Mouse (Mus musculus): ENCODE data around the gene Phlpp1. TPM values are rescaled to one million over a fixed set of nuclear protein-coding genes. Genes with fewer than 3 reads are reported as not detected.

Phlpp1 gene
- total and polyA plus RNA-seq, 3 experiments: 5.0 to 9.4 TPM; not detected in 1

- TF ChIP-seq MXI1 (IDR thresholded peaks at IDR 0.05; ENCODE audit: low read depth, low read length) (no peak), POLR2AphosphoS2 (IDR thresholded peaks at IDR 0.05; ENCODE audit: low read length) (no peak), CHD2 (IDR thresholded peaks at IDR 0.05; ENCODE audit: low read length) (no peak), ETS1 (IDR thresholded peaks at IDR 0.05; ENCODE audit: low read depth, low read length) (no peak), MAX (IDR thresholded peaks at IDR 0.05; ENCODE audit: low read length) (no peak), E2F4 (IDR thresholded peaks at IDR 0.05; ENCODE audit: borderline replicate concordance, low read depth, low read length) (no peak), KAT2A (conservative IDR thresholded peaks at IDR 0.05; ENCODE audit: low read depth, low read length) (no peak), TAL1 (IDR thresholded peaks at IDR 0.05; ENCODE audit: low read length) (no peak), ZKSCAN1 (IDR thresholded peaks at IDR 0.05; ENCODE audit: low read depth, low read length) (no peak), ZNF384 (IDR thresholded peaks at IDR 0.05; ENCODE audit: low read depth, low read length) (no peak), BHLHE40 (IDR thresholded peaks at IDR 0.05; ENCODE audit: borderline replicate concordance, low read depth, low read length) (no peak), RAD21 (IDR thresholded peaks at IDR 0.05; ENCODE audit: low read depth, low read length) (no peak), RCOR1 (IDR thresholded peaks at IDR 0.05; ENCODE audit: low read depth, low read length) (no peak), HCFC1 (IDR thresholded peaks at IDR 0.05; ENCODE audit: low read depth, low read length) (no peak), ZC3H11A (IDR thresholded peaks at IDR 0.05; ENCODE audit: low read depth, low read length) (no peak), MAZ (IDR thresholded peaks at IDR 0.05; ENCODE audit: low read depth, low read length) (no peak), UBTF (IDR thresholded peaks at IDR 0.05; ENCODE audit: borderline replicate concordance, insufficient read depth, low read depth, low read length) (no peak)
- no peaks in the 10 kb centered on the region for H3K79me2 ChIP-seq (ENCODE audit: control insufficient read depth, insufficient read depth, low read length, poor library complexity)
These were observed 107.1 kb downstream of the Phlpp1 start for GRCm38 (mm10) chr1:106278552-106279060.

GRCm38 (mm10) chr1:106279404-106280123 lies 108.0 kb downstream of the Phlpp1 start:
- Histone ChIP-seq H3K79me2 (ENCODE audit: control insufficient read depth, insufficient read depth, low read length, poor library complexity) (no peaks in the 10 kb centered on the region), H3K9me3 (replicated peaks; ENCODE audit: insufficient read depth, low read length) (no peaks in the 10 kb centered on the region), H3K27me3 (ENCODE audit: control insufficient read depth in 1 of 2, insufficient read depth in 2 of 2, low read length in 2 of 2) (peaks cover 0 to 4% of the 10 kb centered on the region in 2 experiments; a peak in 2 of 4 replicates)

More at GRCm38 (mm10) chr1:106278552-106279060, 107.1 kb downstream of the Phlpp1 start:
- Histone ChIP-seq H3K27me3 (ENCODE audit: control insufficient read depth in 1 of 2, insufficient read depth in 2 of 2, low read length in 2 of 2) (peaks cover 0 to 4% of the 10 kb centered on the region in 2 experiments; a peak in 2 of 4 replicates), H3K36me3 (ENCODE audit: control insufficient read depth in 1 of 2, insufficient read depth in 2 of 2, low read length in 2 of 2) (no peaks in the 10 kb centered on the region), H3K27ac (ENCODE audit: control insufficient read depth, low read depth, low read length) (no peak overlapping the region), H3K4me1 (ENCODE audit: control insufficient read depth in 1 of 2, insufficient read depth in 2 of 2, low read length in 2 of 2) (no peaks in the 10 kb centered on the region), H3K4me3 (ENCODE audit: control insufficient read depth in 1 of 2, insufficient read depth in 1 of 2, low read depth in 2 of 2, low read length in 2 of 2) (no peak overlapping the region), H3K9ac (ENCODE audit: control insufficient read depth, low read depth, low read length, poor library complexity, severe bottlenecking) (no peak overlapping the region), H3K9me3 (replicated peaks; ENCODE audit: insufficient read depth, low read length) (no peaks in the 10 kb centered on the region)
- no peak for DNase-seq (ENCODE audit: low read depth, low spot score)

More at GRCm38 (mm10) chr1:106279404-106280123, 108.0 kb downstream of the Phlpp1 start:
- no peak overlapping the region for H3K9ac ChIP-seq (ENCODE audit: control insufficient read depth, low read depth, low read length, poor library complexity, severe bottlenecking)
- no peak for DNase-seq (ENCODE audit: low read depth, low spot score)
- no peak overlapping the region for H3K27ac ChIP-seq (ENCODE audit: control insufficient read depth, low read depth, low read length)
- TF ChIP-seq EP300 (IDR thresholded peaks at IDR 0.05; ENCODE audit: low read depth in 1 of 2, low read length in 2 of 2) (no peak), MYB (IDR thresholded peaks at IDR 0.05; ENCODE audit: low read depth, low read length) (no peak), NELFE (IDR thresholded peaks at IDR 0.05; ENCODE audit: low read depth, low read length) (no peak), TCF12 (IDR thresholded peaks at IDR 0.05; ENCODE audit: low read depth, low read length) (no peak), GATA1 (IDR thresholded peaks at IDR 0.05; ENCODE audit: low read depth, low read length) (no peak), ETS1 (IDR thresholded peaks at IDR 0.05; ENCODE audit: low read depth, low read length) (no peak), MXI1 (IDR thresholded peaks at IDR 0.05; ENCODE audit: low read depth, low read length) (no peak), SMC3 (IDR thresholded peaks at IDR 0.05; ENCODE audit: low read depth, low read length) (no peak), POLR2AphosphoS5 (IDR thresholded peaks at IDR 0.05; ENCODE audit: borderline replicate concordance, low read depth, low read length) (no peak), SIN3A (IDR thresholded peaks at IDR 0.05; ENCODE audit: low read length) (no peak), USF1 (IDR thresholded peaks at IDR 0.05; ENCODE audit: low read depth, low read length) (no peak), MEF2A (IDR thresholded peaks at IDR 0.05; ENCODE audit: extremely low read depth, insufficient replicate concordance, low read depth, low read length, poor library complexity, severe bottlenecking) (no peak), UBTF (IDR thresholded peaks at IDR 0.05; ENCODE audit: borderline replicate concordance, insufficient read depth, low read depth, low read length) (no peak), KAT2A (conservative IDR thresholded peaks at IDR 0.05; ENCODE audit: low read depth, low read length) (no peak), RAD21 (IDR thresholded peaks at IDR 0.05; ENCODE audit: low read depth, low read length) (no peak), TAL1 (IDR thresholded peaks at IDR 0.05; ENCODE audit: low read length) (no peak), ZC3H11A (IDR thresholded peaks at IDR 0.05; ENCODE audit: low read depth, low read length) (no peak), HCFC1 (IDR thresholded peaks at IDR 0.05; ENCODE audit: low read depth, low read length) (no peak)
- no peak overlapping the region for H3K4me3 ChIP-seq (ENCODE audit: control insufficient read depth in 1 of 2, insufficient read depth in 1 of 2, low read depth in 2 of 2, low read length in 2 of 2)
- no peaks in the 10 kb centered on the region for H3K36me3 ChIP-seq (ENCODE audit: control insufficient read depth in 1 of 2, insufficient read depth in 2 of 2, low read length in 2 of 2)
- H3K4me1 ChIP-seq (ENCODE audit: control insufficient read depth in 1 of 2, insufficient read depth in 2 of 2, low read length in 2 of 2): no peaks in the 10 kb centered on the region

Measured in MEL (cell line).